Mouse (Mus musculus) adrenal gland (tissue): ENCODE results near the gene B4galt2.

Experiments used
- intact Hi-C: fragments of 180-260 bp; cut with DNase I; formaldehyde crosslinking; loops from one replicate; pipeline ENCODE4 v1.15.1; 2025

The B4galt2 gene

GRCm38 (mm10) chr4:117912131-117912561 lies 28.9 kb upstream of the B4galt2 start:
- intact Hi-C loops = no loop called here

- intact Hi-C loops = no loop called here
Measured at GRCm38 (mm10) chr4:117908834-117909453, 25.7 kb upstream of the B4galt2 start.

GRCm38 (mm10) chr4:117906196-117906595 lies 22.9 kb upstream of the B4galt2 start:
- intact Hi-C loops = no loop called here

- intact Hi-C loops = no loop called here
Measured at GRCm38 (mm10) chr4:117904761-117905160, 21.5 kb upstream of the B4galt2 start.

GRCm38 (mm10) chr4:117904094-117904493 lies 20.8 kb upstream of the B4galt2 start:
- intact Hi-C loops = no loop called here

GRCm38 (mm10) chr4:117898111-117898510 lies 14.8 kb upstream of the B4galt2 start:
- intact Hi-C loops = no loop called here

- intact Hi-C loops = no loop called here
Measured at GRCm38 (mm10) chr4:117896031-117896430, 12.7 kb upstream of the B4galt2 start.

- intact Hi-C loops = no loop called here
Measured at GRCm38 (mm10) chr4:117895339-117895738, 12.1 kb upstream of the B4galt2 start.

- intact Hi-C loops = no loop called here
Measured at GRCm38 (mm10) chr4:117894601-117895000, 11.3 kb upstream of the B4galt2 start.

GRCm38 (mm10) chr4:117893376-117893775 lies 10.1 kb upstream of the B4galt2 start:
- intact Hi-C loops = no loop called here

- intact Hi-C loops = no loop called here
Measured at GRCm38 (mm10) chr4:117891738-117892161, 8.5 kb upstream of the B4galt2 start, which contains the start of gene Dph2. Dph2 (minus strand) TSS chr4:117892032.

- intact Hi-C loops = no loop called here
Measured at GRCm38 (mm10) chr4:117890750-117891149, 7.5 kb upstream of the B4galt2 start.

GRCm38 (mm10) chr4:117890031-117890430 lies 6.7 kb upstream of the B4galt2 start:
- intact Hi-C loops = no loop called here

- intact Hi-C loops = no loop called here
Measured at GRCm38 (mm10) chr4:117889471-117889870, 6.2 kb upstream of the B4galt2 start.

- intact Hi-C loops = no loop called here
Measured at GRCm38 (mm10) chr4:117887920-117888319, 4.6 kb upstream of the B4galt2 start.

- intact Hi-C loops = no loop called here
Measured at GRCm38 (mm10) chr4:117887133-117887532, 3.8 kb upstream of the B4galt2 start, which contains the start of gene Atp6v0b. Atp6v0b (minus strand) TSS chr4:117887333.

- intact Hi-C loops = no loop called here
Measured at GRCm38 (mm10) chr4:117886644-117887043, 3.4 kb upstream of the B4galt2 start.

- intact Hi-C loops = no loop called here
Measured at GRCm38 (mm10) chr4:117885994-117886393, 2.7 kb upstream of the B4galt2 start.

GRCm38 (mm10) chr4:117885093-117885492 lies 1.8 kb upstream of the B4galt2 start:
- intact Hi-C loops = no loop called here

GRCm38 (mm10) chr4:117884146-117884545 lies 859 bp upstream of the B4galt2 start:
- intact Hi-C loops = no loop called here

- intact Hi-C loops = no loop called here
Measured at GRCm38 (mm10) chr4:117878703-117879102, 4.6 kb downstream of the B4galt2 start.

GRCm38 (mm10) chr4:117878301-117878700 lies 5.0 kb downstream of the B4galt2 start:
- intact Hi-C loops = no loop called here

- intact Hi-C loops = no loop called here
Measured at GRCm38 (mm10) chr4:117873615-117874014, 9.7 kb downstream of the B4galt2 start.
